Mouse (Mus musculus): ENCODE results near the gene C2cd2l. TPM values are rescaled to one million over a fixed set of nuclear protein-coding genes. Genes with fewer than 3 reads are reported as not detected.
A peak's percentile ranks its signal among the peaks of the same experiment; 100 is the strongest.
"Not testable (repeated sequence)": the region's sequence is repeated elsewhere in the genome, so short reads cannot be mapped to it uniquely, and the experiment has no call there.

Gene C2cd2l
- total RNA-seq, 2 experiments from 2014 or later, result 69.5 to 74.9 TPM

- DNase-seq; intact Hi-C loops (cut with DNase I): not testable (repeated sequence)
These were observed 16.4 kb upstream of the C2cd2l start for GRCm38 (mm10) chr9:44336513-44336912.

GRCm38 (mm10) chr9:44336093-44336406 lies 16.0 kb upstream of the C2cd2l start:
- intact Hi-C loops (cut with DNase I), result no loop called here

GRCm38 (mm10) chr9:44335331-44336092 lies 15.4 kb upstream of the C2cd2l start:
- intact Hi-C loops (cut with DNase I), result no loop called here
- DNase-seq, result no peak

More at GRCm38 (mm10) chr9:44336093-44336406, 16.0 kb upstream of the C2cd2l start:
- DNase-seq, result no peak

- DNase-seq, result peak; percentile 98
- intact Hi-C loops (cut with DNase I), result no loop called here
These were observed 14.6 kb upstream of the C2cd2l start, which contains the start of gene H2afx for GRCm38 (mm10) chr9:44334396-44335330. Gene H2afx, plus strand, starts transcription at chr9:44334694.

GRCm38 (mm10) chr9:44332918-44333638 lies 13.0 kb upstream of the C2cd2l start:
- no peak for DNase-seq
- intact Hi-C loops (cut with DNase I), result no loop called here

- intact Hi-C loops (cut with DNase I), result no loop called here
- no peak for DNase-seq
These were observed 10.7 kb upstream of the C2cd2l start for GRCm38 (mm10) chr9:44330736-44331135.

- no peak for DNase-seq
- intact Hi-C loops (cut with DNase I), result no loop called here
These were observed 7.8 kb upstream of the C2cd2l start for GRCm38 (mm10) chr9:44327926-44328325.

GRCm38 (mm10) chr9:44327064-44327711 lies 7.1 kb upstream of the C2cd2l start:
- intact Hi-C loops (cut with DNase I), result no loop called here
- DNase-seq, result no peak

- DNase-seq, result peak; percentile 84
- intact Hi-C loops (cut with DNase I), result no loop called here
These were observed 6.4 kb upstream of the C2cd2l start for GRCm38 (mm10) chr9:44326371-44327063.

- DNase-seq, result no peak
- intact Hi-C loops (cut with DNase I), result no loop called here
These were observed 5.8 kb upstream of the C2cd2l start, which contains the start of gene Dpagt1 for GRCm38 (mm10) chr9:44325768-44326370. Gene Dpagt1, plus strand, starts transcription at chr9:44326019.

GRCm38 (mm10) chr9:44325032-44325767 lies 5.1 kb upstream of the C2cd2l start:
- intact Hi-C loops (cut with DNase I); DNase-seq: not testable (repeated sequence)

GRCm38 (mm10) chr9:44324147-44324546 lies 4.1 kb upstream of the C2cd2l start:
- no peak for DNase-seq
- intact Hi-C loops (cut with DNase I), result no loop called here

GRCm38 (mm10) chr9:44323656-44324055 lies 3.6 kb upstream of the C2cd2l start:
- DNase-seq; intact Hi-C loops (cut with DNase I): not testable (repeated sequence)

GRCm38 (mm10) chr9:44320799-44321133 lies 681 bp upstream of the C2cd2l start:
- intact Hi-C loops (cut with DNase I), result no loop called here
- no peak for DNase-seq

- intact Hi-C loops (cut with DNase I), result no loop called here
- DNase-seq, result no peak
These were observed 789 bp downstream of the C2cd2l start for GRCm38 (mm10) chr9:44319105-44319886.

- DNase-seq, result no peak
- intact Hi-C loops (cut with DNase I), result no loop called here
These were observed 1.3 kb downstream of the C2cd2l start for GRCm38 (mm10) chr9:44318826-44319095.

- no peak for DNase-seq
- intact Hi-C loops (cut with DNase I), result no loop called here
These were observed 1.8 kb downstream of the C2cd2l start for GRCm38 (mm10) chr9:44318076-44318825.

GRCm38 (mm10) chr9:44317452-44317851 lies 2.6 kb downstream of the C2cd2l start:
- intact Hi-C loops (cut with DNase I), result no loop called here

More at GRCm38 (mm10) chr9:44317452-44317851, 2.6 kb downstream of the C2cd2l start:
- DNase-seq, result no peak

Measured in left cerebral cortex, postnatal 4 days (tissue).